Mouse (Mus musculus): ENCODE data around the gene C1rl. TPM values are rescaled to one million over a fixed set of nuclear protein-coding genes. Genes with fewer than 3 reads are reported as not detected.
A peak's percentile ranks its signal among the peaks of the same experiment; 100 is the strongest.

C1rl gene
- polyA plus RNA-seq, 1 experiment, result 1.2 TPM

DNA sequence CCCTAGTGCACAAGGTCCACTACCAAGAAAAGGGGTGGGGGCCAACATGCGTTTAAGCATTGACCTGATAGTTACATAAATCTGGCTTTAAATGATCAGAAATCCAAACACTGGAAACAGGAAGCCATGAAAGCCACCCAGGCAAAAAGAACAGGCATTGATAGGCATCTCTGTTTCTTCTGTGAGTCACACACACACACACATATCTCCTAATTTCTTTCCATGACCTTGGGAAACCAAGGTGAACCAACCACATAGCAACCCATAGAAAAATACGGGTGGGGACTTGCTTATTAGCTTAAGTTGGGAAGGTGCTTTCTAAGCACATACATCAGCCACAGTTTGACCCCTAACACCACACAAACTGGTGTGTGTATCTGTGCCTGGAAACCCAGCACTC is 45.6 kb upstream of the C1rl start:
- no peaks in the 10 kb centered on the region for H3K79me2 ChIP-seq (ENCODE audit: control insufficient read depth, insufficient read depth)
- no peaks in the 10 kb centered on the region for H3K36me3 ChIP-seq (ENCODE audit: control insufficient read depth, insufficient read depth)
- TF ChIP-seq USF1 (IDR thresholded peaks at IDR 0.05; ENCODE audit: low read depth) (no peak), REST (IDR thresholded peaks at IDR 0.05; ENCODE audit: insufficient read depth, insufficient read length) (no peak), TCF3 (IDR thresholded peaks at IDR 0.05; ENCODE audit: insufficient read length, low read depth) (no peak), E2F4 (IDR thresholded peaks at IDR 0.05; ENCODE audit: insufficient read depth) (no peak), CEBPB (IDR thresholded peaks at IDR 0.05; ENCODE audit: insufficient read depth, poor library complexity, severe bottlenecking) (no peak)
- no peak overlapping the region for H3K4me2 ChIP-seq (ENCODE audit: low read depth)
- no peak overlapping the region for H3ac ChIP-seq (ENCODE audit: control insufficient read depth, insufficient read length)
- H3K4me3 ChIP-seq, result no peak overlapping the region
- H3K27me3 ChIP-seq (ENCODE audit: control insufficient read depth, insufficient read depth, insufficient read length), result no peaks in the 10 kb centered on the region

DNA sequence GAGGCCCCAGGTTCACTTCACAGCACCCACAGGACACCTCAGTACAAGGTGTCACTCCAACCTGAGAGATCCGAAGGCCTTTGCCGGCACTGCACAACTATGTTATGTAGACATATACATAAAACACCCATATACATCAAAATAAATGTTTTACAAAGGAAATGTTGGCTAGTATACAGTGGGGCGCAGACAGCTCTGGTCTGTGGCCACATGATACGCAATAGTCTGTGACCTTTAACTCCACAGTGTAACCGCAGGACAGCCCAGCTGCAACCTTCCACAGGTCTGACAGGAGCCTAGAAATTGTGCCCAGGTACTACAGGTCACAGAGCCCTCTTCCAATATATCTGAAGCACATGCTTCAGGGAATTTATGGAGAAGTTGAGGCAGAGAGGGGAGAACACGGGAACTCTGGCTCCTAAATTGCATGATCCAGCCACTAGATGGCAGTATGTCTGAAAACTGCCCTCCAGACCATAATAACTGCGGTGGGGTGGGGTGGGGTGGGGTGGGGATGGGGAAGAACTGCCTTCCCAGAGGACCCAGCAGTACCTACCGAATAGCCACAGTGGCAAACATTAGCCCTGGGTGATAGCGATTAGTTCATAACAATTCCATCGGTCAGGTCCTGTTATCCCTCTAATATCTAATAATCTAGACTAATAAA is 44.6 kb upstream of the C1rl start:
- Histone ChIP-seq H3K79me2 (ENCODE audit: control insufficient read depth, insufficient read depth) (no peaks in the 10 kb centered on the region), H3K4me2 (ENCODE audit: low read depth) (no peak overlapping the region), H3K27me3 (ENCODE audit: control insufficient read depth, insufficient read depth, insufficient read length) (no peaks in the 10 kb centered on the region), H3ac (ENCODE audit: control insufficient read depth, insufficient read length) (no peak overlapping the region), H3K36me3 (ENCODE audit: control insufficient read depth, insufficient read depth) (no peaks in the 10 kb centered on the region), H3K4me3 (no peak overlapping the region)
- TF ChIP-seq TCF3 (IDR thresholded peaks at IDR 0.05; ENCODE audit: insufficient read length, low read depth) (no peak), REST (IDR thresholded peaks at IDR 0.05; ENCODE audit: insufficient read depth, insufficient read length) (no peak), TCF12 (IDR thresholded peaks at IDR 0.05; ENCODE audit: insufficient read depth, poor library complexity, severe bottlenecking) (no peak), E2F4 (IDR thresholded peaks at IDR 0.05; ENCODE audit: insufficient read depth) (no peak), CEBPB (IDR thresholded peaks at IDR 0.05; ENCODE audit: insufficient read depth, poor library complexity, severe bottlenecking) (no peak), SRF (IDR thresholded peaks at IDR 0.05; ENCODE audit: control insufficient read depth, insufficient read length, low read depth) (no peak), MYOG (IDR thresholded peaks at IDR 0.05; ENCODE audit: control insufficient read depth in 1 of 3, insufficient read depth in 1 of 3, insufficient read length in 2 of 3, low read depth in 2 of 3) (no peak), POLR2AphosphoS2 (IDR thresholded peaks at IDR 0.05; ENCODE audit: insufficient read length, low read depth) (no peak), MAX (IDR thresholded peaks at IDR 0.05; ENCODE audit: low read depth) (no peak), POLR2A (IDR thresholded peaks at IDR 0.05; ENCODE audit: insufficient read length, low read depth) (no peak), MYOD1 (IDR thresholded peaks at IDR 0.05; ENCODE audit: control insufficient read depth in 1 of 3, insufficient read length in 2 of 3, low read depth in 2 of 3) (no peak), USF1 (IDR thresholded peaks at IDR 0.05; ENCODE audit: low read depth) (no peak)

DNA sequence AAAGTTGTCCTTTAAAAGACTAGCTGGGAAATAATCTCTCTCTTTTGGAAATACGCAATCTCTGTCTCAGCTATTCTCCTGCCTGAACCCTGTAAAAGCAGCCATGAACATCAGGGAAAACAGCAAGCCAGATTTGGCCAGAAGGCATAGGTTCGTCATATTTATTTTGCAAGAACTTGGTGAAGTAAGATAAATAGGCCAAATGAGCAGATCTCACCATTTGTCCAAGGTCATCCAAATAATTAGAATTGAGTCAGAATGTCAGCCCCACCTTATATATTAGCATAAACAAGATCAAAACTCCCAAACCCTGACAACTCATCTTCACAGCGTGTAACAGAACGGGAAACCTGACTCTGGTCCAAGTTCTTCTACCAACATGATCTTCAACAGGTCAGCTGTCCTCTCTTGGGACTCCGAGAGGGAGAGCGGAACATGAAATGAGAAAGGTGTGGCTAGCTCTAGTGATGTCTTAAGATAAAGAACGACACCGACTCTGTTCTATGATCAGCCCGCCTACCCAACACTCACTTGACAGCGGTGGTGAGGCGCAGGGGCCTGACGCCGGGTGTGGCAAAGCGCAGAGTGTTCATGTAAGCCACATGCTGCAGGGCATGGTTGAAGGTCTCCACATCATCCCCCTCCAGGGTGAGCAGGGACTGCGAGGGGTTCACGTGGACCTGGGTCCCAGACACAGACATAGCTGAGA is 43.8 kb upstream of the C1rl start:
- no peaks in the 10 kb centered on the region for H3K36me3 ChIP-seq (ENCODE audit: control insufficient read depth, insufficient read depth)
- no peaks in the 10 kb centered on the region for H3K27me3 ChIP-seq (ENCODE audit: control insufficient read depth, insufficient read depth, insufficient read length)
- no peak overlapping the region for H3ac ChIP-seq (ENCODE audit: control insufficient read depth, insufficient read length)
- TF ChIP-seq REST (IDR thresholded peaks at IDR 0.05; ENCODE audit: insufficient read depth, insufficient read length) (no peak), POLR2AphosphoS2 (IDR thresholded peaks at IDR 0.05; ENCODE audit: insufficient read length, low read depth) (no peak)
- peak overlapping the region; percentile 32 for H3K4me2 ChIP-seq (ENCODE audit: low read depth)
- H3K4me3 ChIP-seq, result no peak overlapping the region
- no peaks in the 10 kb centered on the region for H3K79me2 ChIP-seq (ENCODE audit: control insufficient read depth, insufficient read depth)

- no peaks in the 10 kb centered on the region for H3K79me2 ChIP-seq (ENCODE audit: control insufficient read depth, insufficient read depth)
- TF ChIP-seq REST (IDR thresholded peaks at IDR 0.05; ENCODE audit: insufficient read depth, insufficient read length) (no peak), USF1 (IDR thresholded peaks at IDR 0.05; ENCODE audit: low read depth) (no peak), TCF12 (IDR thresholded peaks at IDR 0.05; ENCODE audit: insufficient read depth, poor library complexity, severe bottlenecking) (no peak), MYOD1 (IDR thresholded peaks at IDR 0.05; ENCODE audit: control insufficient read depth in 1 of 3, insufficient read length in 2 of 3, low read depth in 2 of 3) (no peak), MAX (IDR thresholded peaks at IDR 0.05; ENCODE audit: low read depth) (no peak), E2F4 (IDR thresholded peaks at IDR 0.05; ENCODE audit: insufficient read depth) (no peak), TCF3 (IDR thresholded peaks at IDR 0.05; ENCODE audit: insufficient read length, low read depth) (no peak), MYOG (IDR thresholded peaks at IDR 0.05; ENCODE audit: control insufficient read depth in 1 of 3, insufficient read depth in 1 of 3, insufficient read length in 2 of 3, low read depth in 2 of 3) (no peak), SRF (IDR thresholded peaks at IDR 0.05; ENCODE audit: control insufficient read depth, insufficient read length, low read depth) (no peak), CEBPB (IDR thresholded peaks at IDR 0.05; ENCODE audit: insufficient read depth, poor library complexity, severe bottlenecking) (no peak), POLR2A (IDR thresholded peaks at IDR 0.05; ENCODE audit: insufficient read length, low read depth) (no peak), POLR2AphosphoS2 (IDR thresholded peaks at IDR 0.05; ENCODE audit: insufficient read length, low read depth) (no peak)
- H3K27me3 ChIP-seq (ENCODE audit: control insufficient read depth, insufficient read depth, insufficient read length), result no peaks in the 10 kb centered on the region
- peak overlapping the region; percentile 32 for H3K4me2 ChIP-seq (ENCODE audit: low read depth)
- no peak overlapping the region for H3ac ChIP-seq (ENCODE audit: control insufficient read depth, insufficient read length)
- H3K36me3 ChIP-seq (ENCODE audit: control insufficient read depth, insufficient read depth), result no peaks in the 10 kb centered on the region
- H3K4me3 ChIP-seq, result no peak overlapping the region
These were observed 43.1 kb upstream of the C1rl start for GRCm38 (mm10) chr6:124449668-124450383.
